Mouse (Mus musculus): ENCODE results near the gene Vcan. TPM values are rescaled to one million over a fixed set of nuclear protein-coding genes. Genes with fewer than 3 reads are reported as not detected.
"Not testable (repeated sequence)": the region's sequence is repeated elsewhere in the genome, so short reads cannot be mapped to it uniquely, and the experiment has no call there.

The Vcan gene
- polyA plus RNA-seq, 1 experiment from 2014 or later: 77.6 TPM

DNA sequence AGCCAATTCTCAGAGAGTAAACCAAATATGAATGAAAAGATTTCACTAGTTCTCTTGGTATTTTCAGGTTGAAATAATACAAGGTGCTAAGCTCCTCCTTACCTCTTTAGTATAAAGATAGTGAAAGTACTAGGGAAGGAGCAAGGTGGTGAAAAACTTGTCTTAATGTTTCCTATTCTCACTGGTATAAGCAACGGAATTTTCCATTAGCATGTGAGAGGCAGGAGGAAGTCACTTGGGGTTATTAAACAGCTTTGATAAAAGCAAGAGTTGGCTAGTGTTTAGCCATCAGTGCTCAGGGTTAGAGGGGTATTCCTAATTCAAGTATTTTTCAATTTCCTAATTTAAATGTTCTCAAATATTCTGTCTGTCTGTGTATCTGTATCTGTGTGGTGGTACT, 24.2 kb upstream of the Vcan start:
- Histone ChIP-seq H3K9ac (no peak overlapping the region), H3K4me3 (ENCODE audit: low read depth, low read length) (no peak overlapping the region), H3K27ac (ENCODE audit: low read depth) (no peak overlapping the region), H3K4me1 (ENCODE audit: insufficient read depth) (no peaks in the 10 kb centered on the region), H3K36me3 (ENCODE audit: insufficient read depth) (no peaks in the 10 kb centered on the region), H3K9me3 (ENCODE audit: low read depth, low read length) (no peaks in the 10 kb centered on the region), H3K4me2 (no peak overlapping the region), H3K27me3 (ENCODE audit: insufficient read depth, low read length) (no peaks in the 10 kb centered on the region)
- WGBS: 54% methylated on average over 1 of the region's 1 CpGs
- DNase-seq: no peak
- no peak for TF ChIP-seq CTCF (IDR thresholded peaks at IDR 0.05; ENCODE audit: low read depth)
- no peak for ATAC-seq (ENCODE audit: insufficient read depth)

DNA sequence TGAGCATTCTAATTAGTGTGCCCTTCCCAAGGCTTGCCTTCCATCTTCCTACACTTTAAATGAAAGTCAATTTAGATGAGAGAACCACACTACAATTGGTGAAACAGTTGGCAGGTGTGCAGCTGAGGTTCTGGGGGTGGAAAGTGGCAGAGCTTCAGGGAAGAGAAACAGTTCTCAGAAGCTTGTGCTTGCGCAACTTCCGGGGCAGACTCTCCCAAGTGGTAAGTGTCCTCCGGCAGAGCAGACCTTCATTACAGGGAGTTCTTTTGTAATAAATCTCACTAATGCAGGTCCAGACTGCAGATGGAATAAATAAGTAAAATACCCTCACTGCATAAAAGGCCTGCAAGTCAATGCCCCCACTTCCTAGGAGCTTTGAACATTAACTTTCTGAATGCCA, 23.7 kb upstream of the Vcan start:
- TF ChIP-seq CTCF (IDR thresholded peaks at IDR 0.05; ENCODE audit: low read depth): no peak
- WGBS: 82% methylated on average over 3 of the region's 3 CpGs
- no peak for ATAC-seq (ENCODE audit: insufficient read depth)
- Histone ChIP-seq H3K9me3 (ENCODE audit: low read depth, low read length) (no peaks in the 10 kb centered on the region), H3K9ac (no peak overlapping the region), H3K27me3 (ENCODE audit: insufficient read depth, low read length) (no peaks in the 10 kb centered on the region), H3K4me1 (ENCODE audit: insufficient read depth) (no peaks in the 10 kb centered on the region), H3K36me3 (ENCODE audit: insufficient read depth) (no peaks in the 10 kb centered on the region), H3K27ac (ENCODE audit: low read depth) (no peak overlapping the region), H3K4me3 (ENCODE audit: low read depth, low read length) (no peak overlapping the region), H3K4me2 (no peak overlapping the region)
- no peak for DNase-seq

DNA sequence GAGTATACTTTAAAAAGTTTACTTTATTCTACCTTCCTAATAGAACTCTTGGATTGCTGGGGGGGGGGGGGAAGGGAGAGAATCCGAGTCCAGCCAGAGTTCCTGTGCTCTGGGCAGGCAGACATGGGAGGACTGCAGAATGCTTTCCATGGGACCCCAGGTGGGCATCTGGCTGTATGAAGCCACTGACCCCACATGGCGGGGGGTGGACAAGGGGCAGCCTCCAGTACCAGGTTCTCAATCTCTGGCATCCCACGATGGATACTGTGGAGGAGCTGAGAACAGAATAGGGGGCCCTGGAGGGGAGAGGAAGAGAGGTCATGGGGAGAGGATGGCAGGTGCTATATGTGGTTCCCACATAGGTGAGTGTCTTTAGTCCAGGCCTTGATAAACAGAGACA, 20.0 kb upstream of the Vcan start:
- ATAC-seq (ENCODE audit: insufficient read depth) (no peak), DNase-seq (no peak)
- Histone ChIP-seq H3K27me3 (ENCODE audit: insufficient read depth, low read length) (no peaks in the 10 kb centered on the region), H3K36me3 (ENCODE audit: insufficient read depth) (no peaks in the 10 kb centered on the region), H3K4me2 (no peak overlapping the region), H3K9ac (no peak overlapping the region), H3K4me3 (ENCODE audit: low read depth, low read length) (no peak overlapping the region), H3K9me3 (ENCODE audit: low read depth, low read length) (no peaks in the 10 kb centered on the region), H3K27ac (ENCODE audit: low read depth) (no peak overlapping the region), H3K4me1 (ENCODE audit: insufficient read depth) (no peaks in the 10 kb centered on the region)
- TF ChIP-seq CTCF (IDR thresholded peaks at IDR 0.05; ENCODE audit: low read depth): no peak
- 62% methylated on average over 3 of the region's 3 CpGs for WGBS

DNA sequence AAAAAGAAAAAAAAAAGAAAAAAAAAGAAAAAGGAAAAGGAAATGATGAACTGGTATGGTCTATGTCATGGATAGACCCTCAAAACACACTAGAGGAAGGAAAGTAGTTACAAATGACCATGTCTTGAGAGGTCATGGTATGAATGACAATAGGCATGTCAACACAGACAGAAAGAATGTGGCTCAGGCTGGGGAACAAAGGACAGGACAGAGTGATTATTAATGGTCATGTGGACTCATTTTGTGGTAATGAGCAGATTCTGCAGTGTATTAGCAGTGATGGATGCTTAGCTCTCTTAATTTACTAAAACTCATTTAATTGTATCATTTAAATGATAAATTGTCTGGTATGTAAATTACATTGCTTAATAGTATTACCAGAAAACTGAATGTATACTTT, 14.0 kb upstream of the Vcan start:
- H3K4me1 ChIP-seq (ENCODE audit: insufficient read depth): no peaks in the 10 kb centered on the region
- no peak for ATAC-seq (ENCODE audit: insufficient read depth)
- no peak for DNase-seq
- H3K9ac ChIP-seq: no peak overlapping the region
- no peak overlapping the region for H3K4me2 ChIP-seq
- no peak overlapping the region for H3K4me3 ChIP-seq (ENCODE audit: low read depth, low read length)
- TF ChIP-seq CTCF (IDR thresholded peaks at IDR 0.05; ENCODE audit: low read depth): no peak
- H3K27ac ChIP-seq (ENCODE audit: low read depth): no peak overlapping the region
- no peaks in the 10 kb centered on the region for H3K27me3 ChIP-seq (ENCODE audit: insufficient read depth, low read length)
- no peaks in the 10 kb centered on the region for H3K36me3 ChIP-seq (ENCODE audit: insufficient read depth)
- H3K9me3 ChIP-seq (ENCODE audit: low read depth, low read length): no peaks in the 10 kb centered on the region

DNA sequence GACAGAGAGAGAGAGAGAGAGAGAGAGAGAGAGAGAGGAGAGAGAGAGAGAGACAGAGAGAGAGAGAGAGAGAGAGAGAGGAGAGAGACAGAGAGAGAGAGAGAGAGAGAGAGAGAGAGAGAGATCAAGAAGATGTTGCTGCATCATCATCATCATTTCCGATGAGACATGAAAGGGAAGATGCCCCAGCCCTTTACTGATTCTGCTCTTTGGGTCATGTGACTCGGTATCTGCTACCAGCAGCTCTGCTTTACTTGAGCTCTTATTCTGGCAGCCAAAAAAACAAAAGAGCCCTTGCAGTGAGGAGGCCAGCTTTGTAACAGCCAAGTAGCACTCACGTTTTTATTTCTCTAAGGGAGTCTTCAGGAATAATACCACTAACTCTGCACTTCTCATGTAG, 8.3 kb upstream of the Vcan start:
- not testable (repeated sequence) for H3K27me3 ChIP-seq (ENCODE audit: insufficient read depth, low read length); H3K4me2 ChIP-seq; H3K27ac ChIP-seq (ENCODE audit: low read depth); H3K4me1 ChIP-seq (ENCODE audit: insufficient read depth); H3K4me3 ChIP-seq (ENCODE audit: low read depth, low read length); ATAC-seq (ENCODE audit: insufficient read depth); H3K36me3 ChIP-seq (ENCODE audit: insufficient read depth); DNase-seq; H3K9me3 ChIP-seq (ENCODE audit: low read depth, low read length); H3K9ac ChIP-seq
- WGBS: 25% methylated on average over 3 of the region's 3 CpGs

DNA sequence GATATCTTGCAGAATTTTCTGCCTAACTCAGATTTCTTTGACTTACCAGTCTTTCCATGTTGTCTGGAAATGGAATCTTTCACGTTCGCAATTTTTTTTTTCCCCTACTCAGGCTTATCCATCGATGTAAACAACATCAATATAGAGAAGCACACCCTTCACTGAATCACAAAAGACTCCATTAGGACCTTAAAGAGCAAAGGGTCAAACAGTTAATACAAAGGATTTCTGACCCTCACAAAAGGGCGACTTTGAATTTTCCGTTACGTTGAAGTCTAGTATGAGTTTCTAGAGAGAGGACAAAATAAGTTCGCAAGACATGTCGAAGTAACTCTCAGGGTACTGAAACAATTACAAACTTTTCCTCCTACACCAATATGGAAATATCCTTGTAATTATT, 892 bp upstream of the Vcan start:
- ATAC-seq (ENCODE audit: insufficient read depth) (no peak), DNase-seq (peak; percentile 44)
- TF ChIP-seq CTCF (IDR thresholded peaks at IDR 0.05; ENCODE audit: low read depth): no peak
- peak overlapping the region; percentile 96 for H3K27ac ChIP-seq (ENCODE audit: low read depth)
- H3K27me3 ChIP-seq (ENCODE audit: insufficient read depth, low read length): no peaks in the 10 kb centered on the region
- peak overlapping the region; percentile 69 for H3K4me2 ChIP-seq
- H3K9me3 ChIP-seq (ENCODE audit: low read depth, low read length): no peaks in the 10 kb centered on the region
- H3K4me1 ChIP-seq (ENCODE audit: insufficient read depth): no peaks in the 10 kb centered on the region
- peak overlapping the region; percentile 68 for H3K4me3 ChIP-seq (ENCODE audit: low read depth, low read length)
- no peaks in the 10 kb centered on the region for H3K36me3 ChIP-seq (ENCODE audit: insufficient read depth)
- WGBS: 17% methylated on average over 8 of the region's 8 CpGs
- H3K9ac ChIP-seq: peak overlapping the region; percentile 83

DNA sequence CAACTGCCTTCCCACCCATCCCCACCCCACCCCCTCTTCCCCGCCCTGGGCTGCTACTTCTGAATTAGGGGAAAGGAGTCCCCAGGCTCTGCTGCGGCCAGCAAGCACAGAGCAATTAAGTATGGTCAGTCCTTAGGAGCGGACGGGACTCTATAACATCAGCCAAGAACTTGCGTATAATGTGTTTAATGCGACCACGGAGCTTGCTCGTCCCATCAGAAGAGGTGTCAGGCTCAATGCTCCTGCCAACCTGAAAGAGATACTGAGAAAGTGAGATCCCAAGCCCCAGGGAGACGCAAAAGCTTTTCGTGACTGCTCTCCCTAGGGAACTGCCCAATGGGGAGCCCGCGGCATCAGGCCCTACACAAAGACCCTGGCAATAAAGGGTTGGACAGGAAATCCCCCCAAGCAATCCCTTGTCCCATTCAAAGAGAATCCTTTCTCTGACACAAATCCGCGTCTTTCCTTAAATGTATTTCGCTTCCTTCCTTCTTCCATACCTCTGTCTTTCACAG, 434 bp upstream of the Vcan start:
- H3K36me3 ChIP-seq (ENCODE audit: insufficient read depth): 0 out of 2 replicates have a peak, but pooled peaks cover under 1% of the 10 kb centered on the region
- peak overlapping the region; percentile 96 for H3K27ac ChIP-seq (ENCODE audit: low read depth)
- H3K4me2 ChIP-seq: peak overlapping the region; percentile 69
- H3K9ac ChIP-seq: peak overlapping the region; percentile 83
- peaks cover 3% of the 10 kb centered on the region; the same call in 1 of the 2 replicates for H3K4me1 ChIP-seq (ENCODE audit: insufficient read depth)
- ATAC-seq (ENCODE audit: insufficient read depth) (no peak; the same call in 1 of the 2 replicates), DNase-seq (peak; percentile 64)
- no peaks in the 10 kb centered on the region for H3K27me3 ChIP-seq (ENCODE audit: insufficient read depth, low read length)
- WGBS: 2% methylated on average over 15 of the region's 15 CpGs
- no peaks in the 10 kb centered on the region for H3K9me3 ChIP-seq (ENCODE audit: low read depth, low read length)
- H3K4me3 ChIP-seq (ENCODE audit: low read depth, low read length): peak overlapping the region; percentile 68
- TF ChIP-seq CTCF (IDR thresholded peaks at IDR 0.05; ENCODE audit: low read depth): no peak

DNA sequence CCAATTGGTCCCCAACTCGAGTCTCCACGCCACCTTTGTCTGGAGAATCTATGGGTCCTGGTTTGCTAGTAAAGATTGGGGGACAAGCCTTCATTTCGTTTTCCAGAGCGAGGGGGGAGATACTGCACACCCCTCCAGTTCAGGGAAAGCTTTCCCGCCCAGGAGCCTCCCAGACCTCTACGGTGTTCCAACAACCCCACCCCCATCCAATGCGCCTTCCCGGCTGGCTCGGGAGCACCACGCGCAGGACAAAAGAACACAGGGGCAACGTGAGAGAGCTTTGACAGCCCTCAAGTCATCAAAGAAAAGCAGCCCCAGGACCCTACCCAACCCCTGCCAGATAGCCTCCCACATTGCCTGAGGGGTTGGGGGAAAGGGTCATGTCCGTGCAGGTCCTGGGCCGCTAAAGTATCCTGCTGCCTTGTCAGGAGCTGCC, 1.2 kb downstream of the Vcan start:
- no peaks in the 10 kb centered on the region for H3K9me3 ChIP-seq (ENCODE audit: low read depth, low read length)
- peak overlapping the region; percentile 83 for H3K9ac ChIP-seq
- DNase-seq: peak; percentile 72
- H3K27me3 ChIP-seq (ENCODE audit: insufficient read depth, low read length): no peaks in the 10 kb centered on the region
- H3K36me3 ChIP-seq (ENCODE audit: insufficient read depth): 0 out of 2 replicates have a peak, but pooled peaks cover 4% of the 10 kb centered on the region
- no peak for TF ChIP-seq CTCF (IDR thresholded peaks at IDR 0.05; ENCODE audit: low read depth)
- H3K27ac ChIP-seq (ENCODE audit: low read depth): peak overlapping the region; percentile 96
- peak overlapping the region; percentile 69 for H3K4me2 ChIP-seq
- H3K4me3 ChIP-seq (ENCODE audit: low read depth, low read length): peak overlapping the region; percentile 68
- peaks cover 6% of the 10 kb centered on the region for H3K4me1 ChIP-seq (ENCODE audit: insufficient read depth)
- WGBS: under 1% methylated on average over 14 of the region's 14 CpGs
- peak; percentile 3; the same call in 1 of the 2 replicates for ATAC-seq (ENCODE audit: insufficient read depth)
